Mouse (Mus musculus): ENCODE data around the gene Anks6. TPM values are rescaled to one million over a fixed set of nuclear protein-coding genes. Genes with fewer than 3 reads are reported as not detected.

Gene Anks6
- polyA plus RNA-seq, 1 experiment: 0.71 TPM

- H3K4me3 ChIP-seq: no peak overlapping the region
- H3K27me3 ChIP-seq (ENCODE audit: control insufficient read depth, insufficient read depth, insufficient read length): no peaks in the 10 kb centered on the region
- no peaks in the 10 kb centered on the region for H3K36me3 ChIP-seq (ENCODE audit: control insufficient read depth, insufficient read depth)
- H3K79me2 ChIP-seq (ENCODE audit: control insufficient read depth, insufficient read depth): no peaks in the 10 kb centered on the region
- no peak overlapping the region for H3K4me2 ChIP-seq (ENCODE audit: low read depth)
- H3ac ChIP-seq (ENCODE audit: control insufficient read depth, insufficient read length): no peak overlapping the region
- TF ChIP-seq E2F4 (IDR thresholded peaks at IDR 0.05; ENCODE audit: insufficient read depth) (no peak), USF1 (IDR thresholded peaks at IDR 0.05; ENCODE audit: low read depth) (no peak), MAX (IDR thresholded peaks at IDR 0.05; ENCODE audit: low read depth) (no peak), REST (IDR thresholded peaks at IDR 0.05; ENCODE audit: insufficient read depth, insufficient read length) (no peak), MYOD1 (IDR thresholded peaks at IDR 0.05; ENCODE audit: control insufficient read depth in 1 of 3, insufficient read length in 2 of 3, low read depth in 2 of 3) (no peak), MYOG (IDR thresholded peaks at IDR 0.05; ENCODE audit: control insufficient read depth in 1 of 3, insufficient read depth in 1 of 3, insufficient read length in 2 of 3, low read depth in 2 of 3) (no peak), POLR2A (IDR thresholded peaks at IDR 0.05; ENCODE audit: insufficient read length, low read depth) (no peak), CEBPB (IDR thresholded peaks at IDR 0.05; ENCODE audit: insufficient read depth, poor library complexity, severe bottlenecking) (no peak), TCF12 (IDR thresholded peaks at IDR 0.05; ENCODE audit: insufficient read depth, poor library complexity, severe bottlenecking) (no peak), TCF3 (IDR thresholded peaks at IDR 0.05; ENCODE audit: insufficient read length, low read depth) (no peak), POLR2AphosphoS2 (IDR thresholded peaks at IDR 0.05; ENCODE audit: insufficient read length, low read depth) (no peak), SRF (IDR thresholded peaks at IDR 0.05; ENCODE audit: control insufficient read depth, insufficient read length, low read depth) (no peak)
These were observed 22.9 kb upstream of the Anks6 start for GRCm38 (mm10) chr4:47079997-47080646.

- Histone ChIP-seq H3K79me2 (ENCODE audit: control insufficient read depth, insufficient read depth) (no peaks in the 10 kb centered on the region), H3K4me2 (ENCODE audit: low read depth) (no peak overlapping the region), H3K4me3 (no peak overlapping the region), H3K36me3 (ENCODE audit: control insufficient read depth, insufficient read depth) (no peaks in the 10 kb centered on the region), H3ac (ENCODE audit: control insufficient read depth, insufficient read length) (no peak overlapping the region), H3K27me3 (ENCODE audit: control insufficient read depth, insufficient read depth, insufficient read length) (no peaks in the 10 kb centered on the region)
- TF ChIP-seq MYOG (IDR thresholded peaks at IDR 0.05; ENCODE audit: control insufficient read depth in 1 of 3, insufficient read depth in 1 of 3, insufficient read length in 2 of 3, low read depth in 2 of 3) (no peak), POLR2A (IDR thresholded peaks at IDR 0.05; ENCODE audit: insufficient read length, low read depth) (no peak), SRF (IDR thresholded peaks at IDR 0.05; ENCODE audit: control insufficient read depth, insufficient read length, low read depth) (no peak), POLR2AphosphoS2 (IDR thresholded peaks at IDR 0.05; ENCODE audit: insufficient read length, low read depth) (no peak), MAX (IDR thresholded peaks at IDR 0.05; ENCODE audit: low read depth) (no peak), REST (IDR thresholded peaks at IDR 0.05; ENCODE audit: insufficient read depth, insufficient read length) (no peak), CEBPB (IDR thresholded peaks at IDR 0.05; ENCODE audit: insufficient read depth, poor library complexity, severe bottlenecking) (no peak), MYOD1 (IDR thresholded peaks at IDR 0.05; ENCODE audit: control insufficient read depth in 1 of 3, insufficient read length in 2 of 3, low read depth in 2 of 3) (no peak), E2F4 (IDR thresholded peaks at IDR 0.05; ENCODE audit: insufficient read depth) (no peak), TCF12 (IDR thresholded peaks at IDR 0.05; ENCODE audit: insufficient read depth, poor library complexity, severe bottlenecking) (no peak), USF1 (IDR thresholded peaks at IDR 0.05; ENCODE audit: low read depth) (no peak), TCF3 (IDR thresholded peaks at IDR 0.05; ENCODE audit: insufficient read length, low read depth) (no peak)
These were observed 17.8 kb upstream of the Anks6 start for GRCm38 (mm10) chr4:47075054-47075453.

DNA sequence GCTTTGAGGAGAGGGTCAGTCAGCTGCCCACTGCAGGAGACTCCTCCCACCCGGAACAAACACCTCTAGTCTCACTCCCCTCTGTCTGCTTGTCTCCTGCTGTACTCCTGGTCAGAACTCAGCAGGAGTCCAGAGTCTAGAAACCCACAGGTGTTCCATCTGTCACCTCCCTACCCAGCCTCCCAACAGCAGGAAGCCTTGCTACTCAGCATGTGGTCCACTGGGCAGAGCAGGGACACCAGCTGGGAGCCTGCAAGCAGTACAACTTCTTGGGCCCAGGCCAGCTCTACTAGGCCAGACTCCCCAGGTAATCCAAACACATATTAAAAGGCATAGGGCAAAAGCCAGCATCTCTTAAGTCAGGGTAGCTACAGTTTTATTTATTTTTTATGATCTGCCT, 3.7 kb upstream of the Anks6 start:
- no peaks in the 10 kb centered on the region for H3K36me3 ChIP-seq (ENCODE audit: control insufficient read depth, insufficient read depth)
- H3K79me2 ChIP-seq (ENCODE audit: control insufficient read depth, insufficient read depth): no peaks in the 10 kb centered on the region
- H3K4me2 ChIP-seq (ENCODE audit: low read depth): no peak overlapping the region
- no peak overlapping the region for H3K4me3 ChIP-seq
- H3K27me3 ChIP-seq (ENCODE audit: control insufficient read depth, insufficient read depth, insufficient read length): no peaks in the 10 kb centered on the region
- no peak overlapping the region for H3ac ChIP-seq (ENCODE audit: control insufficient read depth, insufficient read length)
- no peak for TF ChIP-seq SRF (IDR thresholded peaks at IDR 0.05; ENCODE audit: control insufficient read depth, insufficient read length, low read depth)
- no peak for TF ChIP-seq POLR2AphosphoS2 (IDR thresholded peaks at IDR 0.05; ENCODE audit: insufficient read length, low read depth)
- TF ChIP-seq CEBPB (IDR thresholded peaks at IDR 0.05; ENCODE audit: insufficient read depth, poor library complexity, severe bottlenecking): no peak
- TF ChIP-seq USF1 (IDR thresholded peaks at IDR 0.05; ENCODE audit: low read depth): no peak
- TF ChIP-seq MAX (IDR thresholded peaks at IDR 0.05; ENCODE audit: low read depth): no peak
- no peak for TF ChIP-seq MYOG (IDR thresholded peaks at IDR 0.05; ENCODE audit: control insufficient read depth in 1 of 3, insufficient read depth in 1 of 3, insufficient read length in 2 of 3, low read depth in 2 of 3)
- TF ChIP-seq TCF3 (IDR thresholded peaks at IDR 0.05; ENCODE audit: insufficient read length, low read depth): no peak
- no peak for TF ChIP-seq POLR2A (IDR thresholded peaks at IDR 0.05; ENCODE audit: insufficient read length, low read depth)
- no peak for TF ChIP-seq REST (IDR thresholded peaks at IDR 0.05; ENCODE audit: insufficient read depth, insufficient read length)
- TF ChIP-seq MYOD1 (IDR thresholded peaks at IDR 0.05; ENCODE audit: control insufficient read depth in 1 of 3, insufficient read length in 2 of 3, low read depth in 2 of 3): no peak
- no peak for TF ChIP-seq E2F4 (IDR thresholded peaks at IDR 0.05; ENCODE audit: insufficient read depth)
- TF ChIP-seq TCF12 (IDR thresholded peaks at IDR 0.05; ENCODE audit: insufficient read depth, poor library complexity, severe bottlenecking): no peak

DNA sequence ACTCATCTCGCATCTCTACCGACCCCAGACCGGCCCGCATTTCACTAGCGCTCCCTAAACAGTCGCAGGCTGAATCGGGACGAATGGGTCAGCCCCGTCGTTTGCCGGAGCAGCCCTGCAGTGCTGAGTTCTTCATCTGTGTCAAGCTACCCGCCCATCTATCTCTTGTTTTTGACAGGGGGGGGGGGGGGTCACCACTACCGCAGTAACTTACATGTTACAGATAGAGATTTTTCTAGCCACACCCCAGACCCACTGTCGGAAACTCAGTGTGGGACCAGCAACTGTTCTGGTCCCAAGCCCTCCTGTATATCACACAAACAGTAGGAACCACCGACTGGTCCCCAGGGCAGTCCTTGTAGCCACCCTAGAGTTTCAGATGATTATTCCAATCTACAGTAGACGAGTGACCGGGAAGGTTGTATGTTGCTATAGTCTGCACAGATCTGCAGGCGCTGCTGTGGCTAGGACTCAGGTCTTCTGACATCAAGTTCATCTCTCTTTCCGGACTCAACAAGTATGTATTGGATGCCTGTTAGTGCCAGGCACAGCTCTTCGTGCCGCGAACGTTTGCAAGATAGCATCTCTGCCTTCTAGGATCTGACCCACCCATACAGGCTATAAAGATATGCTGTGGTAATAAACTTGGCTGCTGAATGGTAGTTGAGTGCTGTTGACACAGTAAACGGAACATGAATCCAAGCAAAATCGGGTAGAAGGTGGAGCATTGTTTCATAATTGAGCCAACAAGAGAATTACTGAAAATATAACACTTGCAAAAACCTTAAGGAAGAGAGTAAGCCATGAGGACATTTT, 491 bp upstream of the Anks6 start:
- no peak for TF ChIP-seq SRF (IDR thresholded peaks at IDR 0.05; ENCODE audit: control insufficient read depth, insufficient read length, low read depth)
- TF ChIP-seq POLR2AphosphoS2 (IDR thresholded peaks at IDR 0.05; ENCODE audit: insufficient read length, low read depth): no peak
- TF ChIP-seq MYOG (IDR thresholded peaks at IDR 0.05; ENCODE audit: control insufficient read depth in 1 of 3, insufficient read depth in 1 of 3, insufficient read length in 2 of 3, low read depth in 2 of 3): no peak
- no peak for TF ChIP-seq POLR2A (IDR thresholded peaks at IDR 0.05; ENCODE audit: insufficient read length, low read depth)
- TF ChIP-seq CEBPB (IDR thresholded peaks at IDR 0.05; ENCODE audit: insufficient read depth, poor library complexity, severe bottlenecking): no peak
- TF ChIP-seq MYOD1 (IDR thresholded peaks at IDR 0.05; ENCODE audit: control insufficient read depth in 1 of 3, insufficient read length in 2 of 3, low read depth in 2 of 3): no peak
- TF ChIP-seq REST (IDR thresholded peaks at IDR 0.05; ENCODE audit: insufficient read depth, insufficient read length): no peak
- Histone ChIP-seq H3K4me3 (no peak overlapping the region), H3K4me2 (ENCODE audit: low read depth) (no peak overlapping the region), H3K79me2 (ENCODE audit: control insufficient read depth, insufficient read depth) (no peaks in the 10 kb centered on the region), H3ac (ENCODE audit: control insufficient read depth, insufficient read length) (no peak overlapping the region), H3K27me3 (ENCODE audit: control insufficient read depth, insufficient read depth, insufficient read length) (no peaks in the 10 kb centered on the region), H3K36me3 (ENCODE audit: control insufficient read depth, insufficient read depth) (no peaks in the 10 kb centered on the region)

Measured in myocyte (in vitro differentiated cells).